Mouse (Mus musculus) heart, embryonic 13.5 days (tissue): ENCODE results near the gene Slc24a2. TPM values are rescaled to one million over a fixed set of nuclear protein-coding genes. Genes with fewer than 3 reads are reported as not detected.

ENCODE experiments used
- ATAC-seq: fragments of 200-750 bp; cut with Nextera tagmentation; 2 replicates; pipeline ENCODE4 v1.8.0; 2017; ENCODE audit warnings: moderate TSS enrichment; ENCODE audit not compliant: insufficient number of reproducible peaks, low FRiP score, low TSS enrichment; ENCODE audit errors: extremely low read depth
- H3K27ac ChIP-seq: fragments of 300-500 bp; sonication (generic); replicated peaks from 2 replicates; pipeline ENCODE4 v1.5.1; 2015; ENCODE audit warnings: moderate library complexity, mild to moderate bottlenecking, inconsistent platforms
- H3K27me3 ChIP-seq: fragments of 300-500 bp; sonication (generic); replicated peaks from 2 replicates; pipeline ENCODE4 v1.6.1; 2015; ENCODE audit warnings: mild to moderate bottlenecking, inconsistent platforms
- H3K36me3 ChIP-seq: fragments of 300-500 bp; sonication (generic); 2 replicates; pipeline ENCODE4 v1.6.1; 2015; ENCODE audit warnings: mild to moderate bottlenecking, inconsistent platforms
- H3K4me1 ChIP-seq: fragments of 300-500 bp; sonication (generic); 2 replicates; pipeline ENCODE4 v1.6.1; 2015; ENCODE audit warnings: inconsistent platforms
- H3K4me2 ChIP-seq: fragments of 300-500 bp; sonication (generic); 2 replicates; pipeline ENCODE4 v1.6.1; 2015; ENCODE audit warnings: inconsistent platforms, mild to moderate bottlenecking, moderate library complexity
- H3K4me3 ChIP-seq: fragments of 300-500 bp; sonication (generic); 2 replicates; pipeline ENCODE4 v1.5.1; 2015; ENCODE audit warnings: moderate library complexity, mild to moderate bottlenecking, inconsistent platforms
- H3K9ac ChIP-seq: fragments of 300-500 bp; sonication (generic); 2 replicates; pipeline ENCODE4 v1.6.1; 2015; ENCODE audit warnings: inconsistent platforms, mild to moderate bottlenecking, moderate library complexity
- H3K9me3 ChIP-seq: fragments of 300-500 bp; sonication (generic); 2 replicates; pipeline ENCODE4 v1.6.1; 2016; ENCODE audit warnings: inconsistent platforms
- WGBS: fragments of 180-500 bp; shearing (Covaris S2); methylation state at CpG from one replicate; pipeline ENCODE4 v1.1.7; 2015; ENCODE audit warnings: mixed read lengths; 5-methylcytosine and 5-hydroxymethylcytosine counted together
- polyA plus RNA-seq: library from polyadenylated mRNA; unstranded; fragments of >200 nt; fragmentation: Nextera tagmentation; extraction: Ambion mirVana; gene quantifications from 2 replicates; pipeline ENCODE4 v1.2.1, GENCODE M21; 2015

The Slc24a2 gene
- polyA plus RNA-seq, 1 experiment from 2014 or later, result 4.7 TPM

DNA sequence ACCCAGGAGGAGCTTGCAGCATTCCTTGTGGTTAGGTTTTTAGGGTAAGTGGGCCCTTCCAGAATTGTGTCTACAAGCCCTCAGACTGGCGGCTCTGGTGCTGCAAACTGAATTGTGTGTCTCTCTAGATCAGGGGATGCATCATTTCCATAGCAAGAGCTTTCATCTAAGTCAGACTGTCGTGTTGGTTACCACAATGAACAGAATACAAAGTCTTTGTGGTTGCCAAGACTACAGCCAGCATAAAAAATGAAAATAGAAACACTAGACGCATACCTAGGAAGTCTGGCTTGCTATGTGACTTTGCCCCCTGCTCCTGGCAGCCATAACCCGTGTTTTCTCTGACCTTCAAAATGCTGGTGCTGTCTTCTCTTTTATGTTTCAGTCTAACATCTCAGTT is 114.6 kb downstream of the Slc24a2 start:
- 46% methylated on average over 4 of the region's 4 CpGs for whole genome bisulfite sequencing
- ATAC-seq, result no peak
- Histone ChIP-seq H3K27me3 (no peaks in the 10 kb centered on the region), H3K27ac (peak overlapping the region; percentile 69), H3K9me3 (no peaks in the 10 kb centered on the region), H3K9ac (no peak overlapping the region), H3K4me2 (no peak overlapping the region), H3K4me3 (no peak overlapping the region), H3K4me1 (peaks cover 12% of the 10 kb centered on the region), H3K36me3 (no peaks in the 10 kb centered on the region)

DNA sequence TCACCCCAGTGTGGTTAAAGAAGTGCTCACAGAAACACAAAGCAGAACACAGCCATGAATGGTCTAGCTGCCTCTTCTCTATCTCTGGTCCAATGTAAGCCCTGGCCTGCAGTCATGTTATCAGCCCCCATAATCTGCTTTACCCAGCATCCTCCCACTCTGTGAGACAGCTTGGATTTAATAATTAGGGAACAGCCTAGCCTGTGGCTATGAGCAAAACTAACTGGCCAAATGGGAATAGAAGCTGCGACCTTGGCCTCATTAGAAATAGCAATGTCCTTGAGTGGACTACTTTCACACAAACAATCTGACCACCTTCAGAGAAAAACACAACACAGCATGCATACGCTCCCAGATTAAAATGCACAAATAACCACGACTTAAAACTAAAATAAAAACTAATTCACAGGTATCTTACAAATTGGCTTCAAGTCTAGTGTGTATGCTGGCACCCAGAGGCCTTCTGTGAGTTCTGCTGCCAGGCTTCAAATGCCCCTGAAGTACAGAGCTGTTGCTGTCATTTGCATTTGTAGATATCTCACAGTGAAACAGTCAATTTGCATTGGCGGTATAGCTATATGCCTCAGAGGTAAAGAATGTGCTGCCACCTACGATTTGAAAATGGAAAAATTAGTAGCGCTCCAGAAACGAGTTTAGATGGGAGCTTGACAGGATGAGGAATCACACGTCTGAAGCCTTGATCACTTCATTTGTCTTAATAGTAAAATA is 120.8 kb downstream of the Slc24a2 start:
- Histone ChIP-seq H3K9me3 (no peaks in the 10 kb centered on the region), H3K4me3 (no peak overlapping the region), H3K4me2 (no peak overlapping the region), H3K9ac (no peak overlapping the region), H3K4me1 (no peaks in the 10 kb centered on the region), H3K27ac (no peak overlapping the region), H3K36me3 (no peaks in the 10 kb centered on the region), H3K27me3 (no peaks in the 10 kb centered on the region)
- 72% methylated on average over 8 of the region's 8 CpGs for WGBS
- no peak for ATAC-seq

DNA sequence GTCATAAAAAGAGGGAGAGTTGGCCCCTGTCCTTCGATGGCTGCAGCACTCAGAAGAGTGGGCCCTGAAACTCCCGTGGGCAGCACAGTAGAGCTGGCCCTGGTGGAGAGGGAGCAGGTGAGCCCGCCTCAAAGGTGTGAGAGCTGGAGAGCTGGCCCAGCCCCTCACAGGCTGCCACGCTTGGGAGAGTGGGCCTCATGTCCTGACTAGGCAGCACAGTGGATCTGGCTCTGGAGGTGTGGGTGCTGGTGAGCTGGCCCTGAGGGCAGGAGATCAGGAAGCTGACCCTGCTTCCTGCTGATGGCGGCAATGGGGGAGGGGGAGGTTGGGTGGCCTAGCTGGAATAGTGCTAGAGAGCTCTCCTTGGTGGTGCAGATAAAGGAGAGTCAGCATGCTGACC is 129.3 kb downstream of the Slc24a2 start:
- Histone ChIP-seq H3K4me2 (no peak overlapping the region), H3K9ac (no peak overlapping the region), H3K27me3 (no peaks in the 10 kb centered on the region), H3K4me1 (0 out of 2 replicates have a peak, but pooled peaks cover 3% of the 10 kb centered on the region), H3K4me3 (no peak overlapping the region), H3K36me3 (no peaks in the 10 kb centered on the region), H3K27ac (no peak overlapping the region), H3K9me3 (no peaks in the 10 kb centered on the region)
- WGBS, result 69% methylated on average over 5 of the region's 5 CpGs
- ATAC-seq, result no peak

DNA sequence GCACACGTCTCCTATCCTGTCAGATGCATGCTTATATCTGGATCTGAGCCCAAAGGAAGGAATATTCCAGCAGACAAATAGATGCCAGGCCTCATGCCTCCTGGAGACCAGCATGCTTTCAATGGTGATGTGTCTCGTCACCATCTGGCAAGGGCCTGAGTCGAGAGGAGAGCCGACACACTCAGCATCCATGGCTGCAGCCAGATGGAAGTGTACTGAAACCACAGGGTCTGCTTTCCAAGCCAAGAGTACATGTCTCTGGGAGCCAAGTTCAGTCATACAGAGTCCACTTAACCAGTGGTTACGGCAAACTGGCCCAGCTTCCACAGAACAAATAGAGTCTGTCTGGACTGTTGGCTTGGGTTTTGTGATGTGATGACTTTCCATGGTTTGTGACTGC is 134.1 kb downstream of the Slc24a2 start:
- 77% methylated on average over 5 of the region's 5 CpGs for WGBS
- ATAC-seq, result no peak

DNA sequence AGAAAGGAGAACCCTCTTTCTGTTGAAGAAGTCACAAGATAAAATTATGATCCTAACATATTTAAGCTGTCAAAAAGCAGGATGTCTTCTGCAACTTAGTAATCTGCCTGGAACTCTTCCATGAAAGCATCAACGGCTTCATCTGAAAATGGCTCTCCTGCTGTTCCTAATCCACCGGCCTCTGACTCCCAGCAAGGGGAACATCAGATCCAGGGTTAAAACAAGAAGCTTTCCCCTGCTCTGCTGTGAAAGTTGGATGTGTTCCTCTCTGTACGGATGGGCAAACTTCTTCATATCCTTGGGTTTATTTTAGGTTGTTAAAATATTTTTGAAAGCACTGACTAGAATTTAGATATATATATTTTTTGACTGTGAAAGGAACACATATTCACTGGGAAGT is 136.7 kb downstream of the Slc24a2 start:
- Histone ChIP-seq H3K4me1 (no peaks in the 10 kb centered on the region), H3K4me3 (no peak overlapping the region)
- WGBS, result 71% methylated on average over 3 of the region's 3 CpGs

More for the DNA sequence above, 134.1 kb downstream of the Slc24a2 start:
- Histone ChIP-seq H3K27me3 (no peaks in the 10 kb centered on the region), H3K4me3 (no peak overlapping the region), H3K4me1 (no peaks in the 10 kb centered on the region), H3K9me3 (no peaks in the 10 kb centered on the region), H3K4me2 (no peak overlapping the region), H3K9ac (no peak overlapping the region), H3K27ac (no peak overlapping the region), H3K36me3 (no peaks in the 10 kb centered on the region)

DNA sequence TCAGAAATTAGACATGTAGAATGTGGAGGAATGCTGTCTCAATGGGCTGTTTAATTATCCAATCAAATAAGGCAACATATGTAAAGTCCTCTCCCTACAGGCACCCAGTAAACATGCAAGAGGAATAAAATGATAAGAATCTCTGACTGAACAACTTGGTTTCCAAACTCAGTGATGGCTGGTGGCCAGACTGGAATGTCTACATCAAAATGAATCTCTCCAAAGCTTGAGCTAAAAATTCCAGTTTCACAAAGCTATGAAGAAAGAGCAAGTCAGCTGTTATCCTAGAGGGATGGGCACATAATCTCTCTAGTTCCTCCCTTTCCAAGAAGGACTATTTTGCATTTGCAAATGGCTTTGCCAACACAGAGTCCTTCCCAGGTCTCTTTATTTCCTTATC is 139.4 kb downstream of the Slc24a2 start:
- H3K27ac ChIP-seq, result no peak overlapping the region
- no peaks in the 10 kb centered on the region for H3K36me3 ChIP-seq
- no peaks in the 10 kb centered on the region for H3K27me3 ChIP-seq
- no peaks in the 10 kb centered on the region for H3K9me3 ChIP-seq
- H3K4me2 ChIP-seq, result no peak overlapping the region
- H3K9ac ChIP-seq, result no peak overlapping the region
- H3K4me3 ChIP-seq, result no peak overlapping the region
- peaks cover 6% of the 10 kb centered on the region; the same call in 1 of the 2 replicates for H3K4me1 ChIP-seq
- no peak for ATAC-seq

More for the DNA sequence above, 136.7 kb downstream of the Slc24a2 start:
- Histone ChIP-seq H3K27me3 (no peaks in the 10 kb centered on the region), H3K9me3 (no peaks in the 10 kb centered on the region), H3K36me3 (no peaks in the 10 kb centered on the region), H3K4me2 (no peak overlapping the region), H3K9ac (no peak overlapping the region), H3K27ac (no peak overlapping the region)
- no peak for ATAC-seq

DNA sequence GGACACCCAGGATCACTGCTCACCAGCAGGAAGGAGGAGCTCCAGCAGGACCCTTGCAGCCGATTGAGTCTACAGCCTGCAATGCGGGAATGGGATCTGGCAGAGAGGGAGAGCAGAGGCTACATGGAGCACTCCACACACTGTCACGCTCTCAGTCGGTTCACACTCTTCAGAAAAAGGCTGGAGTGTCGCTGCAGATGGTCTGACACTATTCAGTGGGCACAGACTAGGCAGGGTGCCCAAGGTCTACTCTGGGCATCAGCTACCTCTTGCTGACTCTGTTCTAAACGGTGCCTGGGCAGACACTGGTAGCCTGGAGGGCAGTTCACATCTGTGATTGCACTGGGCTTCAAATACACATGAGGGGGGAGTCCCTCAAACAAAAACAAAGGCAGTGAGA is 141.6 kb downstream of the Slc24a2 start:
- Histone ChIP-seq H3K27ac (no peak overlapping the region), H3K27me3 (no peaks in the 10 kb centered on the region), H3K4me1 (peaks cover 6% of the 10 kb centered on the region; the same call in 1 of the 2 replicates), H3K9me3 (no peaks in the 10 kb centered on the region), H3K36me3 (no peaks in the 10 kb centered on the region), H3K4me2 (no peak overlapping the region), H3K4me3 (no peak overlapping the region), H3K9ac (no peak overlapping the region)
- 53% methylated on average over 6 of the region's 6 CpGs for WGBS
- ATAC-seq, result peak; percentile 14; the same call in 1 of the 2 replicates

DNA sequence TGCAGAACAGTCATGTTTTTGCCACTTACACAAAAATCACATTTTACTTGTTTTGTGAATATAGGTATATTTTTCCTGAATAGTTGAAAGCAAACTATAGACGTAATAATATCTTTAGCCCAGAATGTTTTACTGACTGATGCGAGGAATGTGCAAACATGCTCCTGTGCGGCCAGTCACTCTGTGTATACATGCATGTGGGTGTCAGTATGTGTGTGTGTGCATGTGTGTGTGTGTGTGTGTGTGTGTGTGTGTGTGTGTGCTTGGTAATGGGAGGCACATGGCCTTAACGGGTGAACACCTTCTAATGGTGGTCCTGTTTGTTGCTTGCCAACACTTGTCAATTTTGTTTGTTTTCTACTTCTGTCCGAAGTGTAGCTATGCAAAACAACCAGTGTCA is 142.7 kb downstream of the Slc24a2 start:
- no peak overlapping the region for H3K9ac ChIP-seq
- H3K4me3 ChIP-seq, result no peak overlapping the region
- no peaks in the 10 kb centered on the region for H3K27me3 ChIP-seq
- WGBS, result 80% methylated on average over 5 of the region's 5 CpGs
- H3K27ac ChIP-seq, result no peak overlapping the region
- no peak overlapping the region for H3K4me2 ChIP-seq
- no peak for ATAC-seq
- peaks cover 6% of the 10 kb centered on the region; the same call in 1 of the 2 replicates for H3K4me1 ChIP-seq
- no peaks in the 10 kb centered on the region for H3K36me3 ChIP-seq
- H3K9me3 ChIP-seq, result no peaks in the 10 kb centered on the region

DNA sequence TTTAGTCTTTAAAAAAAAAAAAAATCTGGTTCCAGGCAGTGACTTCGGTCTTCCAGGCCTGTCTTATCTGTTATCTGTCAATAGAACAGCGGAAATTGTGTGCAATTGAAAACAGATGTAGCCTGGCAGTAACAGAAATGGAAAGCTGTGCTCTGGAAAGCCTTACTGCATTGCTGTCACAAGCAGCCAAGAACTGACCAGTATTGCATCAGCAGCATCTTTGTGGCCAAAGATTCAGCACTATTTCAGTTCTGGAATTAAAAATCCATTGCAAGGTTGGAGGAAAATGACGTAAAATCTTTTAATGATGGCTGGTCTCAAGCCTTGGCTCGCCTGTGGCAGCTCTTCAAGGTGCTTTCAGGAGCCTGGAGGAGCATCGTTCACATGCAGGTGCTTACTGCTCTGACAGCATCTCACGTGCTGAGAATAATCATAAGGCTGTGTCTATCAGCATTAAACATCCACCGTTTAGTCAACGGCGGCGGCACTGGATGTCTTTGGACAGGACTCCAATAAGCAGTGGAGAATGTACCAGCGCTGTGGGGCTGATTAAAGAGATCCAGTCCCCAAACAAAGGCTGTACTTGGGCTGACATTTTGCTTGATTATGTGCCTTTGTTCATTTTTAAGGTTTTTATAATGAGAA is 143.2 kb downstream of the Slc24a2 start:
- ATAC-seq, result no peak
- no peak overlapping the region for H3K9ac ChIP-seq
- peaks cover 6% of the 10 kb centered on the region; the same call in 1 of the 2 replicates for H3K4me1 ChIP-seq
- no peak overlapping the region for H3K4me3 ChIP-seq
- no peaks in the 10 kb centered on the region for H3K9me3 ChIP-seq
- H3K36me3 ChIP-seq, result no peaks in the 10 kb centered on the region
- no peak overlapping the region; the same call in 1 of the 2 replicates for H3K27ac ChIP-seq
- H3K27me3 ChIP-seq, result no peaks in the 10 kb centered on the region
- WGBS, result 55% methylated on average over 11 of the region's 11 CpGs
- H3K4me2 ChIP-seq, result peak overlapping the region; percentile 4; the same call in 1 of the 2 replicates

DNA sequence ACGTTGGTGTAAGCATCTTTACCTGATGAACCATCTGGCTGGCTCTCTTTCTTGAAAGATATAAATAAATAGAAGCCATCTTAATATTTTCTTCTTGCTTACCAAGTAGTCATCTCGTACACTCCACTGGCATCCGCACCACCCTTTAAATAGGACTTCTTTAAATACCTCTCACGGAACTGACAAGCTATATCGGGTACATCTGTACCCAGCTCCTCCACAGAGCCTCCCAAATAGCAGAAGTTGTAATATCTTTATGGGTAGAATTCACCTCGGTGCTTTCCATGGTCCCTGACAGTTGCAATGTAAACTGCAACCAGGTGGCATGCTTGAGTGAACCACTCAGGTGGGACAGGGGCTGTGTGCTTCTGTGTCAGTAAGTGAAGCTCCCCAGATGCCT is 149.0 kb downstream of the Slc24a2 start:
- no peaks in the 10 kb centered on the region for H3K27me3 ChIP-seq

DNA sequence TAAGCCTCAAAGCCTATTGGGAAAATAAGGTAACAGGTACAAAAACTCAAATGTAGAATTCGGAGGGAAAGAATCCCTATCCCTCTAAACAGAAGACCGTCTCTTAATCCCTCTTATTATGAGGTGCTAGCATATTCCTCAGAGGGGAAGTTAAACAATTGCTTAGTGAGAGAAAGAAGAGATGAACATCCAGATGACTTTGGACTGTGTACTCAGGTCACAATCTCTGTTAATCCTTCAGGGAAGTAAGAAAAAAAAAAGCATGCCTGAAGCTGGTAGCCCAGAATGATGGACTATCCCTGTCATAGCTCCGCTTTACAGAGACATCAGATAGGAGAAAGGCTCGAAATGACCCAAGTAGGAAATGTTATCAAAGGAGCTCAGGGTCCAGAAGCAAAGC is 151.0 kb downstream of the Slc24a2 start:
- Histone ChIP-seq H3K4me3 (no peak overlapping the region), H3K4me2 (no peak overlapping the region), H3K9me3 (no peaks in the 10 kb centered on the region), H3K27me3 (no peaks in the 10 kb centered on the region), H3K36me3 (no peaks in the 10 kb centered on the region), H3K27ac (no peak overlapping the region), H3K4me1 (peaks cover 5% of the 10 kb centered on the region; the same call in 1 of the 2 replicates), H3K9ac (no peak overlapping the region)
- 75% methylated on average over 4 of the region's 4 CpGs for WGBS
- no peak for ATAC-seq

More for the DNA sequence above, 149.0 kb downstream of the Slc24a2 start:
- no peak for ATAC-seq
- no peak overlapping the region for H3K4me3 ChIP-seq
- no peak overlapping the region for H3K27ac ChIP-seq
- H3K4me2 ChIP-seq, result no peak overlapping the region
- H3K4me1 ChIP-seq, result peaks cover 5% of the 10 kb centered on the region; the same call in 1 of the 2 replicates
- H3K36me3 ChIP-seq, result no peaks in the 10 kb centered on the region
- no peaks in the 10 kb centered on the region for H3K9me3 ChIP-seq
- WGBS, result 57% methylated on average over 6 of the region's 6 CpGs
- no peak overlapping the region for H3K9ac ChIP-seq
